Mouse (Mus musculus) MEL (cell line): ENCODE data around the gene Slc17a6. TPM values are rescaled to one million over a fixed set of nuclear protein-coding genes. Genes with fewer than 3 reads are reported as not detected.

Experiments used
- DNase-seq: peaks from one replicate; pipeline ENCODE4 v3.0.0; 2011; ENCODE audit warnings: low read depth, low spot score
- H3K27ac ChIP-seq: 2 replicates; pipeline ENCODE4 v1.5.1; 2012; ENCODE audit warnings: low read depth, mild to moderate bottlenecking, control low read depth, low read length, moderate library complexity; ENCODE audit not compliant: control insufficient read depth
- H3K27me3 ChIP-seq, 2 experiments: fragments of 150-350 bp in 1 of 2; sonication (generic) in 1 of 2; 2 replicates each; pipeline ENCODE4 v1.6.1; 2012; ENCODE audit warnings: low read length in 2 of 2, mild to moderate bottlenecking in 2 of 2, improper control_type of control experiment in 1 of 2, moderate library complexity in 1 of 2; ENCODE audit not compliant: insufficient read depth in 2 of 2, control insufficient read depth in 1 of 2
- H3K36me3 ChIP-seq, 2 experiments: 2 replicates each; pipeline ENCODE4 v1.6.1; 2012 to 2014; ENCODE audit warnings: low read length in 2 of 2, improper control_type of control experiment in 1 of 2, inconsistent platforms in 1 of 2, mild to moderate bottlenecking in 1 of 2; ENCODE audit not compliant: insufficient read depth in 2 of 2, control insufficient read depth in 1 of 2
- H3K4me1 ChIP-seq, 2 experiments: fragments of 150-350 bp in 1 of 2; sonication (generic) in 1 of 2; 2 replicates each; pipeline ENCODE4 v1.6.1; 2012; ENCODE audit warnings: low read length in 2 of 2, improper control_type of control experiment in 1 of 2, mild to moderate bottlenecking in 1 of 2; ENCODE audit not compliant: insufficient read depth in 2 of 2, control insufficient read depth in 1 of 2
- H3K4me3 ChIP-seq, 2 experiments: fragments of 150-350 bp in 1 of 2; sonication (generic) in 1 of 2; 2 replicates each; pipeline ENCODE4 v1.5.1; 2012; ENCODE audit warnings: low read depth in 2 of 2, low read length in 2 of 2, mild to moderate bottlenecking in 2 of 2, moderate library complexity in 2 of 2, control low read depth in 1 of 2, improper control_type of control experiment in 1 of 2; ENCODE audit not compliant: control insufficient read depth in 1 of 2, insufficient read depth in 1 of 2
- H3K79me2 ChIP-seq: 2 replicates; pipeline ENCODE4 v1.6.1; 2012; ENCODE audit warnings: mild to moderate bottlenecking, low read length, moderate library complexity; ENCODE audit not compliant: control insufficient read depth, poor library complexity, insufficient read depth
- H3K9ac ChIP-seq: 2 replicates; pipeline ENCODE4 v1.6.1; 2012; ENCODE audit warnings: low read depth, mild to moderate bottlenecking, control low read depth, low read length, moderate library complexity; ENCODE audit not compliant: control insufficient read depth, poor library complexity, severe bottlenecking
- H3K9me3 ChIP-seq: fragments of 150-350 bp; sonication (generic); replicated peaks from 2 replicates; pipeline ENCODE4 v1.6.1; 2012; ENCODE audit warnings: mild to moderate bottlenecking, low read length, improper control_type of control experiment, moderate library complexity; ENCODE audit not compliant: insufficient read depth
- CHD1 ChIP-seq: IDR thresholded peaks from 2 replicates; pipeline ENCODE4 v1.6.1; 2012; ENCODE audit warnings: low read depth, mild to moderate bottlenecking, inconsistent platforms, low read length, improper control_type of control experiment
- E2F4 ChIP-seq: IDR thresholded peaks from 2 replicates; pipeline ENCODE4 v1.6.1; 2011; ENCODE audit warnings: low read depth, low read length, improper control_type of control experiment, borderline replicate concordance
- ELF1 ChIP-seq: IDR thresholded peaks from 2 replicates; pipeline ENCODE4 v1.6.1; 2014; ENCODE audit warnings: low read depth, mild to moderate bottlenecking, inconsistent platforms, low read length, improper control_type of control experiment, moderate library complexity
- HCFC1 ChIP-seq: IDR thresholded peaks from 2 replicates; pipeline ENCODE4 v1.6.1; 2012; ENCODE audit warnings: low read depth, mild to moderate bottlenecking, inconsistent platforms, low read length, improper control_type of control experiment, moderate library complexity
- JUND ChIP-seq: IDR thresholded peaks from 2 replicates; pipeline ENCODE4 v1.6.1; 2011; ENCODE audit warnings: low read depth, mild to moderate bottlenecking, improper control_type of control experiment, low read length
- MEF2A ChIP-seq: IDR thresholded peaks from 2 replicates; pipeline ENCODE4 v1.6.1; 2014; ENCODE audit warnings: low read depth, mild to moderate bottlenecking, inconsistent platforms, low read length, improper control_type of control experiment; ENCODE audit not compliant: poor library complexity, insufficient replicate concordance, severe bottlenecking; ENCODE audit errors: extremely low read depth
- MXI1 ChIP-seq: IDR thresholded peaks from 2 replicates; pipeline ENCODE4 v1.6.1; 2011; ENCODE audit warnings: mild to moderate bottlenecking, low read depth, low read length, improper control_type of control experiment
- MYB ChIP-seq: IDR thresholded peaks from 2 replicates; pipeline ENCODE4 v1.6.1; 2011; ENCODE audit warnings: mild to moderate bottlenecking, low read depth, low read length, improper control_type of control experiment
- NRF1 ChIP-seq: IDR thresholded peaks from 2 replicates; pipeline ENCODE4 v1.6.1; 2014; ENCODE audit warnings: low read depth, mild to moderate bottlenecking, inconsistent platforms, low read length, improper control_type of control experiment, moderate library complexity; ENCODE audit not compliant: poor library complexity, insufficient read depth, severe bottlenecking
- POLR2A ChIP-seq, 2 experiments: IDR thresholded peaks; 2 replicates each; pipeline ENCODE4 v1.6.1; 2011 to 2012; ENCODE audit warnings: low read length in 2 of 2, mild to moderate bottlenecking in 2 of 2, control low read depth in 1 of 2, improper control_type of control experiment in 1 of 2, low read depth in 1 of 2, moderate library complexity in 1 of 2; ENCODE audit not compliant: control insufficient read depth in 1 of 2, insufficient read depth in 1 of 2, poor library complexity in 1 of 2
- POLR2AphosphoS2 ChIP-seq: IDR thresholded peaks from 2 replicates; pipeline ENCODE4 v1.6.1; 2011; ENCODE audit warnings: low read length, improper control_type of control experiment
- RAD21 ChIP-seq: IDR thresholded peaks from 2 replicates; pipeline ENCODE4 v1.6.1; 2011; ENCODE audit warnings: mild to moderate bottlenecking, low read depth, low read length, improper control_type of control experiment
- TAL1 ChIP-seq: IDR thresholded peaks from 2 replicates; pipeline ENCODE4 v1.6.1; 2012; ENCODE audit warnings: mild to moderate bottlenecking, inconsistent platforms, low read length, moderate library complexity, mixed read lengths
- USF2 ChIP-seq, 2 experiments: IDR thresholded peaks; 2 replicates each; pipeline ENCODE4 v1.6.1; 2011 to 2012; ENCODE audit warnings: improper control_type of control experiment in 2 of 2, low read length in 2 of 2, borderline replicate concordance in 1 of 2, inconsistent platforms in 1 of 2, low read depth in 1 of 2, mild to moderate bottlenecking in 1 of 2; ENCODE audit not compliant: insufficient read depth in 1 of 2
- ZC3H11A ChIP-seq: IDR thresholded peaks from 2 replicates; pipeline ENCODE4 v1.6.1; 2012; ENCODE audit warnings: low read depth, mild to moderate bottlenecking, inconsistent platforms, low read length, improper control_type of control experiment
- ZKSCAN1 ChIP-seq: IDR thresholded peaks from 2 replicates; pipeline ENCODE4 v1.6.1; 2012; ENCODE audit warnings: low read depth, mild to moderate bottlenecking, inconsistent platforms, low read length, improper control_type of control experiment, moderate library complexity
- ZMIZ1 ChIP-seq: IDR thresholded peaks from 2 replicates; pipeline ENCODE4 v1.6.1; 2012; ENCODE audit warnings: low read depth, mild to moderate bottlenecking, inconsistent platforms, low read length, improper control_type of control experiment, moderate library complexity
- ZNF384 ChIP-seq: IDR thresholded peaks from 2 replicates; pipeline ENCODE4 v1.6.1; 2012; ENCODE audit warnings: low read depth, mild to moderate bottlenecking, inconsistent platforms, low read length, improper control_type of control experiment
- polyA plus RNA-seq, 2 experiments: library from polyadenylated mRNA; stranded (reverse) in 1 of 2; unstranded in 1 of 2; fragments of >175 nt in 1 of 2; fragments of >200 nt in 1 of 2; gene quantifications; 2 replicates each; pipeline versions ENCODE4 v1.2.1 to v1.2.4; 2012; ENCODE audit warnings: low replicate concordance in 2 of 2, low read depth in 1 of 2; ENCODE audit not compliant: insufficient read length in 2 of 2, insufficient read depth in 1 of 2, missing spikeins in 1 of 2
- total RNA-seq: library from RNA; depleted of rRNA; stranded (reverse); fragments of 300-350 nt; gene quantifications from 2 replicates; pipeline ENCODE4 v1.2.3, GENCODE M21; 2012

Gene Slc17a6
- total and polyA plus RNA-seq, 3 experiments, result not detected

DNA sequence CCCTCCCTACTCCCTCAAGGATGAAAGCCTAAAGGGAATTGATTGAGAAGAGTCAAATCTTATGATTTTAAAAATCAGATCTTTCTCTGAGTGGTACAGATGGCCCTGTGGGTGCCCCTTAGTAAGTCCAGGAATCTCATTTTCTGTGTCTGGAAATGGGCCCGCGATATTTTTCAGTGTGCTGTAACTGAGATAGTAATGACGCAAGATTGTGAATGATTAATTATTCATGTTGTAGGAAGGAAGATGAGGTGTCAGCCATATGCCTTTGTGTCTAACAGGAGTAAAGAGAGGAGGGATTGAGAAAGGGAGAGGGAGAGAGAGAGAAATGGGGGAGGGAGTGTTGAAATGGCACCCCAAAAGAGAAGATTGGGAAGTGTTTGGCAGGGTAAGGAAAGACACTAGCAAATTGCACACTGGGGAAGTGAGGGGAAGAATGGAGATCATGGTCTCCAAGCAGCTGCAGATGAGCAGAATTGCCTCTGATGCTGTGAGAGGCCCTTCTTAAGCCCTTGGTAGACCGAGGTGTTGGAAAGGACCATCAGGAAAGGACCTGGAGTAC, 2.6 kb downstream of the Slc17a6 start:
- TF ChIP-seq USF2 (IDR thresholded peaks at IDR 0.05; ENCODE audit: borderline replicate concordance in 1 of 2, insufficient read depth in 1 of 2, low read depth in 1 of 2, low read length in 2 of 2), result no peak
- no peak for TF ChIP-seq NRF1
- no peak for TF ChIP-seq POLR2A (IDR thresholded peaks at IDR 0.05; ENCODE audit: control insufficient read depth in 1 of 2, insufficient read depth in 1 of 2, low read depth in 1 of 2, low read length in 2 of 2, poor library complexity in 1 of 2)
- no peak for TF ChIP-seq MEF2A
- no peak for TF ChIP-seq RAD21
- no peak for TF ChIP-seq ZC3H11A
- TF ChIP-seq ZKSCAN1, result no peak
- no peaks in the 10 kb centered on the region for H3K27me3 ChIP-seq
- DNase-seq, result no peak
- H3K27ac ChIP-seq, result no peak overlapping the region
- no peaks in the 10 kb centered on the region for H3K36me3 ChIP-seq
- no peaks in the 10 kb centered on the region for H3K9me3 ChIP-seq
- no peaks in the 10 kb centered on the region for H3K79me2 ChIP-seq
- H3K4me1 ChIP-seq, result no peaks in the 10 kb centered on the region
- no peak overlapping the region for H3K4me3 ChIP-seq
- H3K9ac ChIP-seq, result no peak overlapping the region

DNA sequence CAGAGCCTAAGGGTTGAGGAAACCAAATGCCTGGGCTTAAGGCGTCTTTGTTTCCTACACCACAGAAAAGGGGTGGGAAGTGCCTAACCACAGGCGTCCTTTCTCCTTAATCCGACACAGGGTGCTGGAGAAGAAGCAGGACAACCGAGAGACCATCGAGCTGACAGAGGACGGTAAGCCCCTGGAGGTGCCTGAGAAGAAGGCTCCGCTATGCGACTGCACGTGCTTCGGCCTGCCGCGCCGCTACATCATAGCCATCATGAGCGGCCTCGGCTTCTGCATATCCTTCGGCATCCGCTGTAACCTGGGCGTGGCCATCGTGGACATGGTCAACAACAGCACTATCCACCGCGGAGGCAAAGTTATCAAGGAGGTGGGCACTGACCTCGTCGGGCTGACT, 3.4 kb downstream of the Slc17a6 start:
- Histone ChIP-seq H3K9me3 (no peaks in the 10 kb centered on the region), H3K4me3 (no peak overlapping the region), H3K9ac (no peak overlapping the region), H3K79me2 (no peaks in the 10 kb centered on the region), H3K27ac (no peak overlapping the region), H3K36me3 (no peaks in the 10 kb centered on the region), H3K27me3 (no peaks in the 10 kb centered on the region), H3K4me1 (no peaks in the 10 kb centered on the region)
- no peak for DNase-seq
- TF ChIP-seq MEF2A (no peak), ZKSCAN1 (no peak), JUND (no peak), POLR2AphosphoS2 (no peak), TAL1 (no peak), MYB (no peak), CHD1 (no peak), ZC3H11A (no peak), HCFC1 (no peak)

DNA sequence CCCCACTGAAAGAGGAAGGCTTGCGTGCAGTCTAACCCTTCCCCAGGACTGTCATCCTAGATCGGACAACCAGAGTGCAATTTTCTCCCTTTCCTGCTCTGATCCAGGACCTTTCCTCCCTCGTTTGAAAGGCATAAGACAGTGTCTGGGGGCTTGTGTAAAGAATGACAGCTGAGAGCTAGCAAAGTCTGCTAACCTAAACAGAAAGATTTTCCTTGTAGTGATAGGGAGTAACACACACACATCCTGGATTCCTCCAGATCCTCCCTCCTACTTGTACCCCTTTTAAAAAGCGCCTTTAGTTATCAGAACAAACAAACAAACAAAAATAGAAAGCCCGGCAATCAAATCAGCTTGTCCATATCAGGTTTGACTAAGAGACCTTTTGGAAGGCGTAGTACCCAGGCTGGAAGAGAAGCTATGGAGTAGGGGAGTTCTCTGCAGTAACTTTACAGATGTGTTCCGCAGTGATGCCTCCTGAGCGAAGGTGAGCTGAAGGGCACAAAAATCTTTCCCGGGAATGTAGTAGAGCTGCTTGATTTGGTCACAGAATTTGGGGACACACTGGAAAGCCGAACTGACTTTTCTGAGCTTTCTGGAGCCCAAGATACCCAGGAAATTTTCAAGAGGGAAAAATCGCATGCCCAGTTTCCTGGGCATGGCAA, 3.9 kb downstream of the Slc17a6 start:
- Histone ChIP-seq H3K9me3 (no peaks in the 10 kb centered on the region), H3K27me3 (no peaks in the 10 kb centered on the region), H3K4me3 (no peak overlapping the region), H3K79me2 (no peaks in the 10 kb centered on the region)
- no peak for DNase-seq
- TF ChIP-seq JUND (no peak), MXI1 (no peak), ZNF384 (no peak), E2F4 (no peak), ELF1 (no peak), POLR2AphosphoS2 (no peak), RAD21 (no peak), ZMIZ1 (no peak)
- TF ChIP-seq, all 39 proteins: peak for 0
- Histone ChIP-seq H3K36me3 (no peaks in the 10 kb centered on the region), H3K4me1 (no peaks in the 10 kb centered on the region), H3K27ac (no peak overlapping the region), H3K9ac (no peak overlapping the region)
